Mouse (Mus musculus): ENCODE data around the gene Bend4. TPM values are rescaled to one million over a fixed set of nuclear protein-coding genes. Genes with fewer than 3 reads are reported as not detected.

The Bend4 gene
- polyA plus RNA-seq (2014; fragmentation: Nextera tagmentation; extraction: Ambion mirVana): 15.1 and 15.9 TPM in 2 replicates

DNA sequence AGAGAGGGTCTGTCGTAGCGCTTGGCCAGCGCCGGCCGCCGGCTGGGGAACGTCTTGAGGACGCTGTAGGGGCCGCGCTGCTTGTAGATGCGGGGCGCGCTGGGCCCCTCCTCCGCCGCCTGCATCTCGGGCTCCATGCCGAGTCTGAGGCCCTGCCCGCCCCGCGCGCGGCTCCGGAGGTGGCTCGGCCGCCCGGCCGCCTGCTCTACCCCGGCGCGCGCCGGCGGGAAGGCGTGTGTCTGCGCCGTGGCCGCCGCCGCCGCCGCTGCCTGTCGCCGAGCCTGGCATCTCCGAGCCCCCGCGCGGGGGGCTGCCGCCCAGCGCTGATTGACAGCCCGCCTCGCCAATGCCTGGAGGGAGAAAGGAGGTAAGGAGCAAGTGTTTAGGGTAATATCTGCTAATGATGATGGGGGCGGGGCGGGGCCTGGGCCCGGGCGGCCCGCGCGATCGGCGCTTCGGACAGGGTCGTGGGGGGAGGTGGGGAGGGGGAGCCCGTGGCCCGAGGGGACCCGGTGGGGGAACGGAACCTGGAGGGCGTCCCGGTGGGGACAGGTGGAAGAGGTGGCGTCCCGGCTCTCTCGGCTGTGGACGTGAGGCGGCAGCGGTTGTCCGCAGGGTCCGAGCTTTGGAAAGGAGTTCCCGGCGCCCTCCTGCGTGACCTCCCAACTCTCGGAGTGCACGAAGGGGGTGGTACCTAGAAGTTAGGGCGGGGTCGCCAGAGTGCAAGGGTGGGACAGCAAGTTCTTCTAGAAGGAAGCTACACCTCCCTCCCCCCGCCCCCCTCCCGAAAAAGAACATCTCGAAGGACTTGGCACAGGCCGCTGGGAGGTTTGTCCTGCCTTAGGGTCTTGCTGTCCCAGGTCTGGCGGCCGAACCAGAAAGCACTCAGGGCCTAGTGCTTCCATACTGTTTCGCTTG lies at the start of gene Bend4:
Gene Bend4 (minus strand): TSS at position 868 of the 918 bp plus-strand sequence.
- Histone ChIP-seq H3K4me2 (replicated peaks) (peak within 1 kb of the TSS; percentile 69), H3K4me1 (replicated peaks; ENCODE audit: control insufficient read depth, insufficient read depth, low read length) (peaks cover 23% of the 10 kb centered on the region), H3K36me3 (replicated peaks; ENCODE audit: control insufficient read depth, insufficient read depth) (no peaks in the 10 kb centered on the region), H3K9ac (peak within 1 kb of the TSS; percentile 86), H3K27ac (peak within 1 kb of the TSS; percentile 84), H3K4me3 (replicated peaks; ENCODE audit: low read length) (peak within 1 kb of the TSS; percentile 77), H3K9me3 (ENCODE audit: control insufficient read depth, low read length) (no peaks in the 10 kb centered on the region), H3K27me3 (ENCODE audit: control insufficient read depth, insufficient read depth, low read length) (0 out of 2 replicates have a peak, but pooled peaks cover 4% of the 10 kb centered on the region)
- WGBS: 1% methylated on average over 56 of the region's 90 CpGs
- ATAC-seq (ENCODE audit: low FRiP score): peak; percentile 75
- peak; percentile 82 for DNase-seq (ENCODE audit: low spot score)

DNA sequence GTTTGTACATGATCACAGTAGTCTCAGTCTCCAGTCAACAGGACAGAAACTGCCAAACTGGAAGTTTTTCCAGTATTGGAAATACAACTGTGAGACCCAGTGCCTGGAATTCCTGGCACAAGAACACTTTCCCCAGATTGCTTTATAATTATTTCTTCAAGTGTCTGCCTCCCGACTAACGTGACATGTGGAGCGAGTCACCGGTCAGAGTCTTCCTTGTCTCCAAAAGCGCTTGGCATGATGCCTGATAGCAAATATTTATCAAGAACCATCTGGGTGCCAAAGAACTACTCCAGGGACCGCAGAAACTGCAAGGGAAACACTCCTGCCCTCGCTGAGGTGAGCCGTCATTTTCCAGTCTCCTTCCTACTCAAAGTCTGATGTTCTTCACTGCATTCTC lies 45.6 kb upstream of the Bend4 start:
- H3K4me3 ChIP-seq (replicated peaks; ENCODE audit: low read length): no peak overlapping the region
- H3K4me2 ChIP-seq (replicated peaks): no peak overlapping the region
- no peak overlapping the region for H3K9ac ChIP-seq
- ATAC-seq (ENCODE audit: low FRiP score): no peak
- DNase-seq (ENCODE audit: low spot score): no peak
- H3K9me3 ChIP-seq (ENCODE audit: control insufficient read depth, low read length): no peaks in the 10 kb centered on the region
- H3K36me3 ChIP-seq (replicated peaks; ENCODE audit: control insufficient read depth, insufficient read depth): no peaks in the 10 kb centered on the region
- no peaks in the 10 kb centered on the region for H3K4me1 ChIP-seq (replicated peaks; ENCODE audit: control insufficient read depth, insufficient read depth, low read length)
- WGBS: 54% methylated on average over 8 of the region's 8 CpGs
- H3K27ac ChIP-seq: no peak overlapping the region
- no peaks in the 10 kb centered on the region for H3K27me3 ChIP-seq (ENCODE audit: control insufficient read depth, insufficient read depth, low read length)

DNA sequence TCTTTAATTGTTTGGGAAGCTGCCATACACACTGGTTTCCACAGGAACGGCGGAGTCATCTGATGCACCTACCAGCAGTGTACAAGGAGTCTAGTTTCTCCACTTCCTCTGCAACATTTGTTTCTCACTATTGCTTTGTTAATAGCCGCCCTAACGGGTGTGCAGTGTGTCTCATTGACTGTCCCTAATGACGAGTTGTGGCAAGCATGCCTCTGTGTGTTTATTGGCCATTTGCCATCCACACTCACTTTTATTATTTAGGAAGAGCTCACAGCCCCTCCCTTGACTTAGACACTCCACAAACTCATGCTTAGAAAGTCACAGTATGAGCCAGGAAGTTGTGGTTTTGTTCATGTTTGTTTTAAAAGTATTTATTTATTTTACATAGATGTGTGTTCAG lies 45.0 kb upstream of the Bend4 start:
- Histone ChIP-seq H3K4me1 (replicated peaks; ENCODE audit: control insufficient read depth, insufficient read depth, low read length) (no peaks in the 10 kb centered on the region), H3K27me3 (ENCODE audit: control insufficient read depth, insufficient read depth, low read length) (no peaks in the 10 kb centered on the region), H3K4me3 (replicated peaks; ENCODE audit: low read length) (no peak overlapping the region), H3K4me2 (replicated peaks) (no peak overlapping the region), H3K9me3 (ENCODE audit: control insufficient read depth, low read length) (no peaks in the 10 kb centered on the region), H3K9ac (no peak overlapping the region), H3K36me3 (replicated peaks; ENCODE audit: control insufficient read depth, insufficient read depth) (no peaks in the 10 kb centered on the region), H3K27ac (no peak overlapping the region)
- WGBS: 66% methylated on average over 5 of the region's 5 CpGs
- no peak for DNase-seq (ENCODE audit: low spot score)
- ATAC-seq (ENCODE audit: low FRiP score): no peak

DNA sequence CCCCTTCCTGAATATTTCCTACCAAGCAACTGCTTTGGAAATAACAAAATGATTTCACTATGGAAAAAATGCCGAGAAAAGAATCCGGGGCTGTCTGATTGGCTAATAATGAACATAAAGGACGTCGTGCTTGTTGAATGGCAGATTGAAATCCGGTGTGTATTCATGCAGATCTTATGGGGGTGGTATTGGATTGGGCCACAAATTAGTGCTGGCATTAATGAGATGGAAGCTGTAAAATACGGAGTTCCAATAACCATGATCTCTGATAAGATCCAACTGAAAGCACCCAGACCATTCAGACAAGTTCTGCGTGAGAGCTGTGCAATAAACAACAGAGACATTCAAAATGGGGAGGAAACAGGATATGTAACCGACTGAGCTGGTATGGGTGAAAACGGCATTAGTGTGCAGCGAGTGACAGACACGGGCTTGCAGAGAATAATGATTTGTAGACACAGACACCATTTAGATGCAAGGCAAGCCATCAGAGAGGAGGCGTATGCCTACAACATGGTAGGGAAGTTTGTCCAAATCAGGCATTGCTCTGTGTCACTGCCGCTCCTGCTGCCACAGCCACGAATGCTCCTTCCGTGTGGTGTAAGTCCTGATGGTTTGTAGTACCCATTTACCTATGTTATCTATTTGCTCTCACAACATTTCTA lies 38.9 kb upstream of the Bend4 start:
- no peaks in the 10 kb centered on the region for H3K27me3 ChIP-seq (ENCODE audit: control insufficient read depth, insufficient read depth, low read length)
- DNase-seq (ENCODE audit: low spot score) (no peak), ATAC-seq (ENCODE audit: low FRiP score) (peak; percentile 43; the same call in 1 of the 2 replicates)
- H3K36me3 ChIP-seq (replicated peaks; ENCODE audit: control insufficient read depth, insufficient read depth): no peaks in the 10 kb centered on the region
- H3K4me2 ChIP-seq (replicated peaks): peak overlapping the region; percentile 17
- 59% methylated on average over 15 of the region's 15 CpGs for WGBS
- H3K27ac ChIP-seq: peak overlapping the region; percentile 27; the same call in 1 of the 2 replicates
- H3K4me3 ChIP-seq (replicated peaks; ENCODE audit: low read length): no peak overlapping the region
- H3K9me3 ChIP-seq (ENCODE audit: control insufficient read depth, low read length): no peaks in the 10 kb centered on the region
- 0 out of 2 replicates have a peak overlapping the region, but pooled peaks have one; percentile 5 for H3K9ac ChIP-seq
- peaks cover 3% of the 10 kb centered on the region; the same call in 1 of the 2 replicates for H3K4me1 ChIP-seq (replicated peaks; ENCODE audit: control insufficient read depth, insufficient read depth, low read length)

DNA sequence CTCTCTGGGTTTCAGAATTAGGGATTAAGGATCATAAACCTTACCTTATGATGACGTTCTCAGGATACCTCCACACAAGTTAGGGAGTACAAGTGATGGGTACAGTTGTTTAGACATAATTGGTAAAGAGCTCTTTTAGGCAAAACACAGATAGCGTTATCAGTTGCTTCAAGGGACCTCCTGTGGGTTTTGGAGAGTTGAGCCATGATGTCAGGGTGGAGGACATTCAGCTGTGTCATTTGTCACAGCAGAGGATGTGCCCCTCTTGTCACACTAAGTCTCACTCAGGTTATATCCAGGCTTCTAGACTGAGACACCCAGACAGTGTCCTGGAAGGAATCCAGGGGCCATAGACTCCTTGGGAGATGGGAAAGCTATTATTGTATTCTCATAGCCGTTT lies 36.8 kb upstream of the Bend4 start:
- Histone ChIP-seq H3K9ac (no peak overlapping the region), H3K27ac (no peak overlapping the region), H3K4me3 (replicated peaks; ENCODE audit: low read length) (no peak overlapping the region), H3K9me3 (ENCODE audit: control insufficient read depth, low read length) (no peaks in the 10 kb centered on the region), H3K4me1 (replicated peaks; ENCODE audit: control insufficient read depth, insufficient read depth, low read length) (peaks cover 3% of the 10 kb centered on the region; the same call in 1 of the 2 replicates), H3K27me3 (ENCODE audit: control insufficient read depth, insufficient read depth, low read length) (no peaks in the 10 kb centered on the region), H3K4me2 (replicated peaks) (no peak overlapping the region), H3K36me3 (replicated peaks; ENCODE audit: control insufficient read depth, insufficient read depth) (no peaks in the 10 kb centered on the region)
- DNase-seq (ENCODE audit: low spot score) (no peak), ATAC-seq (ENCODE audit: low FRiP score) (no peak)
- 87% methylated on average over 3 of the region's 3 CpGs for WGBS

DNA sequence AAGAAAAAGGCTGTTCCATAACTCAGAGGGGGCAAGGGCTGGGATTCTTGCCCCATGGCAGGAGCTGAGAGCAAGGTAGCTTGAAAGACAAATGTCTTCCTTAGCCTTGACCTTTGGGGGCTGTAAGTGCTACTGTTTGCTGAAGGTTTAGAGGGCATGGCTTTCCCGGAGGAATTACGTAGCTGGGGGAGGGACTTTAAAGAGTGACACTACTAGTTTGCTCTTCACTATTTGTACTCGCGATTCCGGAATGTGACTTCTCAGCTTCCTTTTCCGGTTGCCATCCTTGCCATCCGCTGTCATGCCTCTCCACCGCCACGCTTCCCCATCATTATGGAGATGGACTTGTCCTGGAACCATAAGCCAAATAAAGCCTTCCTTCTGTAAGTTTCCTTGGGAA lies 35.5 kb upstream of the Bend4 start:
- DNase-seq (ENCODE audit: low spot score) (no peak), ATAC-seq (ENCODE audit: low FRiP score) (no peak)
- H3K9ac ChIP-seq: no peak overlapping the region
- H3K27ac ChIP-seq: no peak overlapping the region
- H3K9me3 ChIP-seq (ENCODE audit: control insufficient read depth, low read length): no peaks in the 10 kb centered on the region
- H3K27me3 ChIP-seq (ENCODE audit: control insufficient read depth, insufficient read depth, low read length): no peaks in the 10 kb centered on the region
- H3K36me3 ChIP-seq (replicated peaks; ENCODE audit: control insufficient read depth, insufficient read depth): no peaks in the 10 kb centered on the region
- H3K4me1 ChIP-seq (replicated peaks; ENCODE audit: control insufficient read depth, insufficient read depth, low read length): peaks cover 3% of the 10 kb centered on the region; the same call in 1 of the 2 replicates
- H3K4me2 ChIP-seq (replicated peaks): no peak overlapping the region
- 93% methylated on average over 9 of the region's 9 CpGs for WGBS
- no peak overlapping the region for H3K4me3 ChIP-seq (replicated peaks; ENCODE audit: low read length)

DNA sequence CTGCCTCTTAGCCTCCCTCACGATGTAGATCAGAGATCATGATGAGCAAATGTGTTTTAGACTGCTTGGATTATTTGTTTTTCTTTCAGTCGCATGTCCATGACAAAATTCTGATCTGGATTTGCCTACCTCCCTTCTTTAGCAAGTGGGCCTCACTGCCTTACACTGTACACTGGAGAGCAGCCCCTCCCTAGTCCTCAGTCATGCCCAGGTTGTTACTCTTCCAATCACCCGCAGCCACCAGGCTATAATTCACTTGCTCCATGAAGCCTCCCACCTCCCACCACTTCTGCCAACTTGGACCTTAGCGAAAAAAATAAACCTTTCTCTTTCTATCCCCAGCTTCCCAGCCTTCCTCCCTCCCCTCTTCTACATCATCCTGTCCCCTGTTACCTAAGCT lies 34.2 kb upstream of the Bend4 start:
- H3K27ac ChIP-seq: no peak overlapping the region
- no peak for DNase-seq (ENCODE audit: low spot score)
- no peaks in the 10 kb centered on the region for H3K36me3 ChIP-seq (replicated peaks; ENCODE audit: control insufficient read depth, insufficient read depth)
- WGBS: 87% methylated on average over 4 of the region's 4 CpGs
- H3K4me3 ChIP-seq (replicated peaks; ENCODE audit: low read length): no peak overlapping the region
- no peak overlapping the region for H3K4me2 ChIP-seq (replicated peaks)
- H3K9ac ChIP-seq: no peak overlapping the region
- no peak for ATAC-seq (ENCODE audit: low FRiP score)
- H3K9me3 ChIP-seq (ENCODE audit: control insufficient read depth, low read length): no peaks in the 10 kb centered on the region
- peaks cover 3% of the 10 kb centered on the region; the same call in 1 of the 2 replicates for H3K4me1 ChIP-seq (replicated peaks; ENCODE audit: control insufficient read depth, insufficient read depth, low read length)
- H3K27me3 ChIP-seq (ENCODE audit: control insufficient read depth, insufficient read depth, low read length): no peaks in the 10 kb centered on the region

DNA sequence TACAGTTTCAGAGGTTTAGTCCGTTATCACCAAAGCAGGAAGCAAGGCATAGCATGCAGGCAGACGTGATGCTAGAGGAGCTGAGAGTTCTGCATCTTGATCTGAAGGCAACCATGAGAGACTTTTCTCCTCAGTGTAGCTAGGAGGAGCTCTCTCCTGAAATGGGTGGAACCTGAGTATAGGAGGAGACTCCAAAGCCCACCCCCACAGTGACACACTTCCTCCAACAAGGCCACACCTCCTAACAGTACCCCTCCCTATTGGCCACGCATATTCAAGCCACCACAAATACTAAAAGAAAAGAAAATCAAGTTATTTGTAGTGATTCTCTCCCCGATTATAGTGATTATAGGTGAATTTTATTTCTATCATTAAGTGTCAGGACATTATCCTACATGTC lies 28.7 kb upstream of the Bend4 start:
- WGBS: 85% methylated on average over 4 of the region's 4 CpGs
- Histone ChIP-seq H3K9me3 (ENCODE audit: control insufficient read depth, low read length) (no peaks in the 10 kb centered on the region), H3K27me3 (ENCODE audit: control insufficient read depth, insufficient read depth, low read length) (no peaks in the 10 kb centered on the region), H3K36me3 (replicated peaks; ENCODE audit: control insufficient read depth, insufficient read depth) (no peaks in the 10 kb centered on the region), H3K27ac (no peak overlapping the region), H3K4me3 (replicated peaks; ENCODE audit: low read length) (no peak overlapping the region), H3K4me2 (replicated peaks) (no peak overlapping the region), H3K4me1 (replicated peaks; ENCODE audit: control insufficient read depth, insufficient read depth, low read length) (no peaks in the 10 kb centered on the region), H3K9ac (no peak overlapping the region)
- ATAC-seq (ENCODE audit: low FRiP score) (no peak), DNase-seq (ENCODE audit: low spot score) (no peak)

DNA sequence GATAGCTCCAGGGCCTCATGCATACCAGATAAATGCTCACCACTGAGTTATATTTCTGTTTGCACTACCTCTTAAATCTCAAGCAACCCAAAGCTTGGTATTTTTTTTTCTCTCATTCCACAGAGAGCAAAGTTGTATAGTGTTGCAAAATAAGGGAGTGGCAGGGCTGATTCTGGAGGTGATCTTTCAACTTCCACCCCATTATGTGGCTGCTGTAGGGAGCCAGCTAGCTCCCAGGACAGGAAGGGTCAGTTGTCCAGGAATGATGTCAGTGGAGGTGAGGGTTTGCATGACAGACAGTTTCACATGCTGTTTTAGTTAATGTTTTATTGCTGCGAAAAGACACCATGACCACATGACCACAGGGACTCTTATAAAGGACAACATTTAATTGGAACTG lies 26.2 kb upstream of the Bend4 start:
- no peak for ATAC-seq (ENCODE audit: low FRiP score)
- H3K27me3 ChIP-seq (ENCODE audit: control insufficient read depth, insufficient read depth, low read length): no peaks in the 10 kb centered on the region
- no peak for DNase-seq (ENCODE audit: low spot score)
- no peak overlapping the region for H3K4me2 ChIP-seq (replicated peaks)
- no peak overlapping the region for H3K27ac ChIP-seq
- H3K4me1 ChIP-seq (replicated peaks; ENCODE audit: control insufficient read depth, insufficient read depth, low read length): no peaks in the 10 kb centered on the region
- H3K9me3 ChIP-seq (ENCODE audit: control insufficient read depth, low read length): no peaks in the 10 kb centered on the region
- no peaks in the 10 kb centered on the region for H3K36me3 ChIP-seq (replicated peaks; ENCODE audit: control insufficient read depth, insufficient read depth)
- no peak overlapping the region for H3K9ac ChIP-seq
- 92% methylated on average over 1 of the region's 1 CpGs for WGBS
- no peak overlapping the region for H3K4me3 ChIP-seq (replicated peaks; ENCODE audit: low read length)
